Mouse (Mus musculus): ENCODE measurements around the gene Wnk4.

Wnk4 gene

DNA sequence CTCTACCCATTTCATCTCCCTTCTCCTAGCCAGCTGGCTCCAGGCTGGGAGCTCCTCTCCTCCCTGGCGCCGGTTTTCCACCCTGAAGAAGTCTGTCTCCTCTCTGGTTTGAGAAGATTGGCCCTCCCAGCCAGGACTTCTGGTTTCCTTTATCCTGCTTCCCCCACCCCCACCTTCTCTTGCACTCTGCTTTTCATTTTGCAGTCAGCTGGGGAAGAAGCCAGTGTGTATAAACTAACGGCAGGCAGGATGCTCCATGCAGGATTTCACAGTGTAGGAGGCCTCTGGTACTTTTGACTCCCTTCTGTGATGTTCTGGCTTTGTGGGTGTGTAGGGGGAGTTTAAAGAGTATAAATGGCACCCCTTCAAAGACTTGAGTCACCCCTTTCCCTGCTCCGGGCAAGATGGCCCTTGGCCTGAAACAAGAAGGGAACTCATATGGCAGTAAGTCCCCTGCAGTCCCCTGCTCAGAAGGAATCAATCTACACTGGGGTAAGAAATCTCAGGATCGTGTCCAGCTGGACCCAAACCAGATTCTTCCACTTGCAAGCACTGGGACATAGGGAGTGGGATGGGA lies 22.2 kb upstream of the Wnk4 start:
- in situ Hi-C loops (cut with MboI; ENCODE audit: unreplicated experiment in 2 of 2) = no loop called here

DNA sequence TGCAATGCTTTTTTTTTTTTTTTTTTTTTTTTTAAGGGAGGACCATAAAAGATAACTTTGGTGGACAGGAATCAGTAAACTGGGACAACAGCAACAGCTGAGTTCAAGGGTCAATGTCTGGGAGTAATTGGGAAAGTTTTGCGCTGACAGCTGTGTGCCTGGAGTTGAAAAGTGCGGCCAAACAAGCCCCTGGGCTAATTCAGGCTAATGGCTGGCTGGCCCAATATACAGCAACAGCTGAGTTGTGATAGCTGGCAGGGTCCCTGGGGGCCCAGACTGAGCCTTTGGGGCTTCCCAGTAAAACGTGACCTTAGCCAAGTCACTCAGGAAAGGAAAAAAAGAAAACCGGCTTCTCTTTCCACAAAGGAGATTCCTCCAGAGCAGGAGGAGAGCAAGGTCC lies 15.3 kb upstream of the Wnk4 start:
- in situ Hi-C loops (cut with MboI; ENCODE audit: unreplicated experiment in 2 of 2) = loop anchor here in 1 of 2 experiments (5.0 kb wide), 1 partner anchor 33 kb away; no protein-coding TSS in a partner anchor

DNA sequence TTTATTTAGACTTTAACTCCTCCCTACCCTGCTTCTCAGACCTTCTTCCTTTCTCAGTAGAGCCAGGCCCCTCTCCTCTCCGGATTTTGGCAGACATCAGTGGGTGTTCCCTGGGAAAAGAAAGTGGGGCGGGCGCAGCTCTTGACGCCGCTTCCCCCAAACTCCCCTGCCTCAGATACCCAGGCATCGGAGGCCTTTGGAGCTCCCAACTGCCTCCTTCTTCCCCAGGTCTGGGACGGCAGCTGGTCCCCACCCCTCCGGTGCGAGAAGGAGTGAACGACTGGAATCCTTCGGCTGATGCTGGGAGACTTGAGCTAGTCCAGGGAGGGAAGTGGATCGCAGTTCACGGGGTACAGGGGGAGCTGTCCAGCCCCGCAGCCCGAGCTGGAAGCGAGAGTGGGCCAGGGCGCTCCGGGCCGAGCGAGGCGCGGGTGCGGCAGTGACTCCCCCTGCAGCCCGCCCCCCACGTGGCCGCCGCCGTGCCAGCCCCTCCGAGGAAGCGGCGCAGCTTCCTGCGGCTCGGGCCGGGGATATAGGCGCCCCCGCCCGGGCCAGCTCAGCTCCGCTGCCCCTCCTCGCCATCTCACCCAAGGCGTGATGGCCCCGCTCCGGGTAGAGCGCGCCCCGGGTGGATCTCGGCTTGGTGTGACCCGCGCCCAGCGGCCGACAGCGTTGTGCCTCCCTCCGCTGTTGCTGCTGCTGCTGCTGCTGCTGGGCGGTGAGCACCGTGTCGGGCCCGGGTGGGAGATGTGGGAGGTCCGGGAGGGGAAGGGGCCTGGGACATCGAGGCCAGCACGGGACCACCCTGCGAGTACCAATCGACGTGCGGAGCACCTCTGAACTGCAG lies 14.3 kb upstream of the Wnk4 start, which contains the start of gene Ramp2:
TSS of gene Ramp2 (plus strand) at position 174 of the 847 bp plus-strand sequence.
- in situ Hi-C loops (cut with MboI; ENCODE audit: unreplicated experiment in 2 of 2) = loop anchor here in 1 of 2 experiments (5.0 kb wide), 1 partner anchor 34 kb away; no protein-coding TSS in a partner anchor

DNA sequence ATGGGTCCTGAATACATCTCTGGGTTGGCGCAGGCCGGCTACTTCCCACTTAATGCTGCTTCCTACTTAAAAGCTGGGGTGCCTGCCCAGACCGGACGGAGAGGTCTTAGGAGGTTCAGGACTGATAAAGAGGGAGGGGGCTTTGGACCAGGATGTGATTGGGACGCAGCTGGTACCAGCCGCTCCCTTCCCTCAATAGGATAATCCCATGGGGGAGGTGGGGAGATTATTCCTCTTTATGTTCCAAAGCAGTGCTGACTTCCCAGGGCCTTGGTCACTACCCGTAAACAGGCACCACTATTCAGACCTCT lies 13.7 kb upstream of the Wnk4 start:
- in situ Hi-C loops (cut with MboI; ENCODE audit: unreplicated experiment in 2 of 2) = loop anchor here in 1 of 2 experiments (5.0 kb wide), 1 partner anchor 34 kb away; no protein-coding TSS in a partner anchor

DNA sequence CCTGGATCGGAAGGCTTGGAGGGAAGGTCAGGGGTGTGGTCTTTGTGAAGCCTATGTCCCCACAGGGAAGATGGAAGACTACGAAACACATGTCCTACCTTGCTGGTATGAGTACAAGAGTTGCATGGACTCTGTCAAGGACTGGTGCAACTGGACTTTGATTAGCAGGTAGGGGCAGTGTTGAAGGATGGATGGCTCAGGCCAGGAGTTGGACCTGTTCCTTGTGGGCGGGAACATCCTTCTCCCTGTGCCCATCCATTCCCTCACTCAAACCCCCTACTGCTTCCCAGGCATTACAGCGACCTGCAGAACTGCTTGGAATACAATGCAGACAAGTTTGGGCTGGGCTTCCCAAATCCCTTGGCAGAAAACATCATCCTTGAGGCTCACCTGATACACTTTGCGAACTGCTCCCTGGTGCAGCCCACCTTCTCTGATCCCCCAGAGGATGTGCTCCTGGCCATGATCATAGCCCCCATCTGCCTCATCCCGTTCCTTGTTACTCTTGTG lies 12.8 kb upstream of the Wnk4 start:
- in situ Hi-C loops (cut with MboI; ENCODE audit: unreplicated experiment in 2 of 2) = loop anchor here in 1 of 2 experiments (5.0 kb wide), 1 partner anchor 35 kb away; no protein-coding TSS in a partner anchor

DNA sequence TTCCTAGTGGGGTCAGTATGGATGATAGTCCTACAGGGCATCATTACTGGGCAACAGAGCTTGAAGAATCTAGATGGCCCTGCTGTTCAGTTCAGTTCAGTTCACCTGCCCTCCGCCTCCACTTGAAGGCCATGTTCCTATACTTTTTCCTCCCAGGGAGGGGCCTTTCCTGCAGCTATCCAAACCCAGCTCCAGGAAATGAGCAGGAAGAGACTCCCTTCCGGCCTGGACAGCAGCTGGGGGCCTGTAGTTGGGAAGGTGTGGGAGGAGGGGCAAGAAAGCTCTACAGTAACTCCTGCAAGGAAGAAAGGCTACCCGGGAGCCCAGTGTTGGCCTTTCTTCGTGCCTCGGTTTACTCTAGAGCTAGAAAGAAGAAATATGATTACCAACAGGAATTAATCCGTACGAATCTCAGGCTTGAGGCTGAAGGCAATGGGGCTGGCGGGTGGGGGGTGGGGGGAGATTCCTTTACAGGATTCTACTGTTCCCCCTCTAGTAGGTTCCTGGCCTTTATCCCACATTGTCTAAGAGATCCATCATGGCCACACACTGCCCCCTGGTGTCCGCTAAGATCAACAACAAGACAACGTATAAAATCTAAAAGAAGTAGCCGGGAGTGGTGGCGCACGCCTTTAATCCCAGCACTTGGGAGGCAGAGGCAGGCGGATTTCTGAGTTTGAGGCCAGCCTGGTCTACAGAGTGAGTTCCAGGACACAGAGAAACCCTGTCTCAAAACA lies 11.9 kb upstream of the Wnk4 start:
- in situ Hi-C loops (cut with MboI; ENCODE audit: unreplicated experiment in 2 of 2) = loop anchor here in 1 of 2 experiments (5.0 kb wide), 1 partner anchor 36 kb away; no protein-coding TSS in a partner anchor

DNA sequence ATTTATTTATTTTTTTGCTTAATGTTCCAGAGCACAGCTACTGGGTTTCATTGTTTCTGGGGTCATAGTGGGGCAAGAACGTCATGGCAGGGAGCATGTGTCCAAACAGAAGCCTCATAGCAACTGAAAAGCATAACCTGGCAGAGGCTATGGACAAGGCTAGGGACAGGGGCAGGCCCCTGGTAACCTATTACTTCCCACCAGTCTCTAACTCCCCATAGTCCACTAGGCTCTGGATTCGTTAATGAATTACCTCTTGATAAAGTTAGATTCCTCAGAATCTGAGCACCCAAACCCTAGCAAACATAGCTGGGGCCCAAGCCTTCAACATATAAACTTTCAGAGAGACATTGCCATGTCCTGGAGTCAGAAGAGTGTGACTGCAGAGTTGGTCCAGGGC lies 9.3 kb upstream of the Wnk4 start:
- in situ Hi-C loops (cut with MboI; ENCODE audit: unreplicated experiment in 2 of 2) = loop anchor here in 1 of 2 experiments (5.0 kb wide), 1 partner anchor 39 kb away; no protein-coding TSS in a partner anchor

DNA sequence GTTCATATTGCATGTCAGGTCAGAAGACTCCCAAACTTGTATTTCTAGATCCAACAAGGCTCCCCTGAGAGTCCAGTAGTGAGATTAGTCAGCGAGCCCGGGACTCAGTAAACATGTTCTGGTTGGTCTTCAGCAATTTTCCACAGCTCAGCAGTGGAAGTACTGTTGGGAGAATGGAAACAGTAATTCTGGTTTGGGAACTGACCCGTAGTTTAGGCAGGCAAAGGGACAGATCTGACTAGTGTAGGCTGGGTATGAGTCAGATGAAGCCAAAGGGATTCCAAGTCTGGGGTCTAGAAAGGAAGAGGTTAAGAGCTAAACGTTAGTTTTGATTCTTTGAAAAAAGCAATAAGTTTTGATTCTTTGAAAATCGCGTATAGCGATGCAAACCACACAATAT lies 7.4 kb upstream of the Wnk4 start:
- in situ Hi-C loops (cut with MboI; ENCODE audit: unreplicated experiment in 2 of 2) = loop anchor here in 1 of 2 experiments (5.0 kb wide), 1 partner anchor 41 kb away; no protein-coding TSS in a partner anchor

DNA sequence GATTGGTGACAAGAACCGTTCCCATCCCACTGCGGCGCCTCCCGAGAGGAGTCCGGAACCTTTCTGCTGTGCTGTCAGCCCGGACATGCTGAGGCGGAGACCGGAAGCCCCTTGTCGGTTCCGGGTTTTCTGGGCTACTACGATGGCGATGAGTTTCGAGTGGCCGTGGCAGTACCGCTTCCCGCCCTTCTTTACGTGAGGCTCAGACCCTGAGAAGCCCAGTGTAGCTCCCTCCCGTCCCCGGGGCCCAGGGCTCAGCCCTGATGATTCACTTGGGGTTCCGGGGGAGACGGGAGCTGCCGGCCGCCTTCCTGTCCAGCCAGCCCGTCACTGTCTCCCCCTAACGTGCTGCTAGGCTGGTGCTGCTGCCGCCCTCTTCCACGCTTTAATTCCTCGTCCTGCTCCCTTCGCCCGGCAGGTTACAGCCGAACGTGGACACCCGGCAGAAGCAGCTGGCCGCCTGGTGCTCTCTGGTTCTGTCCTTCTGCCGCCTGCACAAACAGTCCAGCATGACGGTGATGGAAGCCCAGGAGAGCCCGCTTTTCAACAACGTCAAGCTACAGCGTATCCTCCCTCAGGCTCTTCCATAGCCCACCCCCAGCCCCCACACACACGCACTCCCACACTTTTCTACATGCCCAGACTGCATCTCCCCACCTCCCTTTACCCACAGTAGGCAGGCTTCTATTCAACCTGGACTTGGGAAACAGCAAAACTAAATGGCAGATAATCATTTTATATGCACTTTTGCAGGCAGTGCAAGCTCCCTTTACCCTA lies 6.6 kb upstream of the Wnk4 start, which contains the start of gene Vps25:
TSS of gene Vps25 (plus strand) at position 95 of the 777 bp plus-strand sequence.
- in situ Hi-C loops (cut with MboI; ENCODE audit: unreplicated experiment in 2 of 2) = loop anchor here in 1 of 2 experiments (5.0 kb wide), 1 partner anchor 42 kb away; no protein-coding TSS in a partner anchor

DNA sequence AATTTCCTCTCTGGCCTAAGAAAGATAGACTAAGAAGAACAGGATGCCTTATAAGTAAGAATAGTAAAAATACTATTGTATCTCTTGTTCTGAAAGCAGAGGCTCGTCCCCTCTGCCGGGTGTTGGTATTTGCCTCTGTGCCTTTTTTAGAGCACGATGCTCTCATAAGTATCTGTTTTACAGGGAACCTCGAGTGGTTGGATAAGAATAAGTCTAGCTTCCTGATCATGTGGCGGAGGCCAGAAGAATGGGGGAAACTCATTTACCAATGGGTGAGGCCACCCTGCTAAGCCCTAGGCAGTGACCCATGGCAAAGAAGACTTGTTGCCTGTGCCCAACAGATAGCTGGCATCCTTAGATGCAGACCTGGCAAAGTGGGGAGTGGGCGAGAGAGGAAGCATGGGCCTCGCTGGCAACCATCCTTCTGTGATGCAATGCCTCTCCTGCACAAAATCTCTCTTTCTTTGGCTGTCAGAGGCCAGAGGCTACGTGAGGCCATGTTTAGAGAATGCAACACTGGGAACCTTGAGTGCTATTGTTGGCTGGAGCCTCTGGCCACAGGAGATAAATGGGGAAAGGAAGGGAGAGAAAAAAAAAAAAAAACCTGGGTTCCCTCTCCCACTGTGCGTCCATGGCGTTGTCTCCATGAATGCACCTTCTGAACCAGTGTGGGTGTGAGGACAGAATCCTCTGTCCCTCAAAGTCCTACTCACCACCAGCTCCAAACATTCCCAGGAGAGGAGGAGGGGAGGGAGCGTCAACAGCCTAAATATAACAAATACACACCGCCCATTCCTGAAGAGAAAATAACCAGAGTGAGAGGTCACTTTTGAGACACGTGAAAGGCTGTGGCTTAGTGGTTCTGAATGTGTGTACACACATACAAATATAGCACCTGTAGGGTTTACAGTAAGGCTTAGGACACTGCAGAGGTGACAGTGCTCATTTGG lies 4.3 kb upstream of the Wnk4 start:
- in situ Hi-C loops (cut with MboI; ENCODE audit: unreplicated experiment in 2 of 2) = no loop called here

DNA sequence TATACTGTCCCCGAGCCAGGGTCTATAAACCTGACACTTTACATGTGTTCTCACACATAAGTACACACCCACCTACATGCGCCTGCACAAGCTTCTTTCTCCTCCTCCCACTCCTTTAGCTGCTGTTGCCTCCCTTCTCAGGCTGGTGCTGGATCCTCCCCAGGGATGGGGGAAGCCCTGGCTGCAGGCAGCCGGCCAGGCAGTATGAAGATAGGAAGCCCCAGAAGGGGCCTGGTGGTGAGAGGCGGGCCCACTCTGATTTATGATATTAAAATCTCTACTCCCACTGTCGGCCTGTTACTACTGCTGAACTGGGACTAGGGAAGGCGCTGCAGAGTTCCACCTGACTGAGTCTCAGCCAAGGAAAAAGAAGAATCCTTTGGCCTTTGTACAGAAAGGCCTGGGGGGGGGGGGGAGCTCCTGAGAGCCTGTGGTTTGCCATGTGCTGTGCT lies 1.1 kb upstream of the Wnk4 start:
- in situ Hi-C loops (cut with MboI; ENCODE audit: unreplicated experiment in 2 of 2) = no loop called here

DNA sequence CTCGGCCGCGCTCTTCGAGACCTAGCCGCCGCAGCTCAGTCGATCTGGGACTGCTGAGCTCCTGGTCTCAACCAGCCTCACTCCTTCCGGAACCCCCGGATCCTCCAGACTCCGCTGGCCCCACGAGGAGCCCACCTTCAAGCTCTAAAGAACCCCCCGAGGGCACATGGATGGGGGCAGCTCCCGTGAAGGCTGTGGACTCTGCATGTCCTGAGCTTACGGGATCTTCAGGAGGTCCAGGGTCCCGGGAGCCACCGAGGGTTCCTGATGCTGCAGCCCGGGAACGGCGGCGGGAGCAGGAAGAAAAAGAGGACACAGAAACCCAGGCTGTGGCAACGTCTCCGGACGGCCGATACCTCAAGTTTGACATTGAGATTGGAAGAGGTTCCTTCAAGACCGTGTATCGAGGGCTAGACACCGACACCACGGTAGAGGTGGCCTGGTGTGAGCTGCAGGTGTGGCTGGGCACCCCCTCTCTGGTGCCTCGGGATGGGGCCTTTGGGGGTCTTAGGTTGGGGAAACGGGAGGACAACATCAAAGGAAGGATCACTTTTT lies 536 bp downstream of the Wnk4 start:
- in situ Hi-C loops (cut with MboI; ENCODE audit: unreplicated experiment in 2 of 2) = no loop called here

DNA sequence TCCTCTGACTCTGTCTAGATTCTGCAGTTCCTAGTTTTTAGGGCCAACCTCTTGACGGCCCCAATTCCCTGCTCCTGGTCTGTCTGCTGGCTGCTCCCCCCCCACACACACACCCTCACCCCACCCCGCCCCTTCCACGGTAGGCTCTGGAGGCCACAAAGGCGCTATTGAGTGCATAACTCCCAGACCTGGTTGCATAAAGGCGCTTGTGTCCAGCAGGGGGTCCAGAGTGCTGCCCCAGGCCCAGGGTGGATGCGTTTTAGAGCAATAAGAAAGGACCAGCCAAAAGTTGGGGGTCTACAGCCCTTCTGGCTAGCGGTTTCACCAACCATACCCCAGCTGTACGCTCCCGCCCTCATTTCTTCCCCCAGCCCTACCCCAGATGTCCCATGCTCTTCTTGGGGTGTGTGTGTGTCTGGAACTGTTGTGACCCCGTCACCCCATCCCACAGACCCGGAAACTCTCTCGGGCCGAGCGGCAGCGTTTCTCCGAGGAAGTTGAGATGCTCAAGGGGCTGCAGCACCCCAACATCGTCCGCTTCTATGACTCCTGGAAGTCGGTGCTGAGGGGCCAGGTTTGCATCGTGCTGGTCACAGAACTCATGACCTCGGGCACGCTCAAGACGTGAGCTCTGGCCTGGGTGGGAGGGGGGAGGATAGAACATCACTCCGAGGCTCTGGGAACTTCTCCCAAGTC lies 2.1 kb downstream of the Wnk4 start:
- in situ Hi-C loops (cut with MboI; ENCODE audit: unreplicated experiment in 2 of 2) = no loop called here

DNA sequence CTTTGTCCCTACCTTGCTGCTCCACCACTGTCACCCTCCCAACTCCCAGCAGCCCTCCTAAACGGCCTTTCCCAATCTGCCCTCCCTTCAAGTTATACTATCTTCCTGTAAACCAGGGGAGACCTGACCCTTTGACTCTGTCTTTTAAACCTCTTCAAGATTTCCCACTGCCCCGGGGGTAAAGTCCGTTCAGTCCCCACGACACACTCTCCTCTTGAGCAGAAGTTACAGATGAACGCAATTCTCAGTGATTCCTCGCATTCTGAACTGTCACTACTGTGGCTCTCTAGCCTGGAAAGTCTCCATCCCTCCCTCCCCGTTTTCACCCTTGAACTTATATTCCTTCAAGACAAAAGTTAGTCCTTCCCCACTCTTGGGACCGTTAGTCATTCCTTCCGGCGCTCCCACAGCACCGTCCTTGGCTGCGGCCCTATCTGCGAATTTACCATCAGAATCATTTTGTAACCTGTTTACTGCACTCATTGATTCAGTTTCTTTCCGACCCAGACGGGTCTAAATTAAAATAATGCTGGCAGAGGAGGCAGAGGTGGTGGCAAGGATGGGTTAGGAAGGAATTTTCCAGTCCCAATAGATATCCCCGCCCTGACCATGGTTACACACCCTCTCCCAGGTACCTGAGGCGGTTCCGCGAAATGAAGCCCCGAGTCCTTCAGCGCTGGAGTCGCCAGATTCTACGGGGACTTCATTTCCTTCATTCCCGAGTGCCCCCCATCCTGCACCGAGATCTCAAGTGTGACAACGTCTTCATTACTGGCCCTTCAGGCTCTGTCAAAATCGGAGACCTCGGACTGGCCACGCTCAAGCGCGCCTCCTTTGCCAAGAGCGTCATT lies 3.0 kb downstream of the Wnk4 start:
- in situ Hi-C loops (cut with MboI; ENCODE audit: unreplicated experiment in 2 of 2) = no loop called here

DNA sequence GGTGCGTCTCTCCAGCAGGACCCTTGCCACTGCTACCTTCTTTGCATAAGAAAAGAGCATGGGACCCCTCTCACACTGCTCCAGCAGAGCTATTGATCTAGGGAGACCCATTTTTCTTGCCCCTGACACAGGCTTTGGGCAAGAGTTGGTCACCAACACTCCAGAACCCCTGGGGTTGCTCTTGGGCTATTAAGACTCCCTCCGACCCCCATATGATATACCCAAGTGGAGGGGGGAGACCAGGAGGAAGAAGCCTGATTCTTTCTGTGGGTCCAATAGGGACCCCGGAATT lies 3.6 kb downstream of the Wnk4 start:
- in situ Hi-C loops (cut with MboI; ENCODE audit: unreplicated experiment in 2 of 2) = no loop called here

DNA sequence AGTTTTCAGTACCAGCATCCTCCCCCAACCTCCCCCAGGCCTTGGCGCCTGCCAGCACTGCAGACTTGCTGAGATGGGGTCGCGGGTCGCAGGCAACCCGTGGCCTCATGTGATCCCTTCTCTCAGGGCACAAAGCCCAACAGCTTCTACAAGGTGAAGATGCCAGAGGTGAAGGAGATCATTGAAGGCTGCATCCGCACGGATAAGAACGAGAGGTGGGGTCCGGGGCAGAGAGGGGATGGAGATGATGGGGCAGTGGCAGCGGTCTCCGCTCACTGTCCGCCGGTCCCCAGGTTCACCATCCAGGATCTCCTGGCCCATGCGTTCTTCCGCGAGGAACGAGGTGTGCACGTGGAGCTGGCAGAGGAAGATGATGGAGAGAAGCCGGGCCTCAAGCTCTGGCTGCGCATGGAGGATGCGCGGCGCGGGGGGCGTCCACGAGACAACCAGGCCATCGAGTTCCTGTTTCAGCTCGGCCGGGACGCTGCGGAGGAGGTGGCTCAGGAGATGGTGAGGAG lies 4.6 kb downstream of the Wnk4 start:
- in situ Hi-C loops (cut with MboI; ENCODE audit: unreplicated experiment in 2 of 2) = no loop called here

DNA sequence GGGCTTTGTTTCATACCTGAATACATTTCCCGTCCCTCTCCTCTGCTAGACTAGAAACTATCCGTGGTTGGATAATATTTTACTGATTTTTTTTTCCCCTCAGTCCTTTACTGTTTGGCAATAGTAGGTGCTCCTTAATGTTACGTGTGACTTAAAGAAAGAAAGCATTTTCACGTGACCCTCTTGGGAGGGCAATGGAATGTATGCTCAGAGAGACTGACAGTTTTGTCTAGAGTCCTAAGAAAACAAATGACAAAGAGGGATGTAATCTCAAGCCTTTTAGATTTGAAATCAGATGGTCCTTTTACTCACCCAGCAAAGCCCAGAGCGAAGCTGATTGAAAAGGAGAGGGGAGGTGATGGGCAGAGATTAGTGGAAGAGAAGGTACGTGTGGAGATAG lies 5.5 kb downstream of the Wnk4 start:
- in situ Hi-C loops (cut with MboI; ENCODE audit: unreplicated experiment in 2 of 2) = no loop called here

Measured in v-Abl transformed pro-B cells (cell line).